Mouse (Mus musculus): ENCODE results near the gene Faah. TPM values are rescaled to one million over a fixed set of nuclear protein-coding genes. Genes with fewer than 3 reads are reported as not detected.

The Faah gene
- polyA plus RNA-seq, 1 experiment from 2014 or later: 15.5 TPM

DNA sequence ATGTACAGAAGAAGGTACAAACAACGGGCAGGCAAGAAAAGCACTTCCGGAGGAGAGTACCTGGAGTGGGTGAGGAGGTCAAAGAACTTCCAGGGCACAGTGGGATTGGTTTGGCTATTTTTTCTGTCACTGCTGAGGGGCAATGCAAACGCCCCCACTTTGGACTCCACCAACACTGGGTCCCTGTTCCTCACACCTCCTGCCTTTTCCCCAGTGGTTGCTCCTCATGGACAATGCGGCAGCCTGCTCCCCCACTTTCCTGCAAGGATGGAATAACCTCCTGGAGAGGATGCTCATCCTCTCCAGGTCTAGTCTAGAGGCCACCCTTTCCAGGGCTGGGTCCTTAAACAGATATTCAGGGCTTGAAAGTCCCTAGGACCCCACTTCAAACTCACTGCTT is 38.8 kb downstream of the Faah start:
- no peak overlapping the region for H3K4me3 ChIP-seq (replicated peaks; ENCODE audit: low read depth, low read length)
- H3K27ac ChIP-seq (replicated peaks; ENCODE audit: low read depth, low read length): no peak overlapping the region
- H3K4me1 ChIP-seq (ENCODE audit: control insufficient read depth, insufficient read depth, low read length): peaks cover 16% of the 10 kb centered on the region
- H3K9me3 ChIP-seq (ENCODE audit: control insufficient read depth, low read length): no peaks in the 10 kb centered on the region
- ATAC-seq (ENCODE audit: low FRiP score, low TSS enrichment) (peak; percentile 1; the same call in 1 of the 2 replicates), DNase-seq (no peak)
- H3K4me2 ChIP-seq (ENCODE audit: low read length): peak overlapping the region; percentile 67
- peak overlapping the region; percentile 48; the same call in 1 of the 2 replicates for H3K9ac ChIP-seq (replicated peaks; ENCODE audit: low read length)
- WGBS: 17% methylated on average over 4 of the region's 4 CpGs
- peaks cover 75% of the 10 kb centered on the region for H3K27me3 ChIP-seq (ENCODE audit: control insufficient read depth, insufficient read depth, low read length)
- no peaks in the 10 kb centered on the region for H3K36me3 ChIP-seq (ENCODE audit: control insufficient read depth, insufficient read depth, low read length)

DNA sequence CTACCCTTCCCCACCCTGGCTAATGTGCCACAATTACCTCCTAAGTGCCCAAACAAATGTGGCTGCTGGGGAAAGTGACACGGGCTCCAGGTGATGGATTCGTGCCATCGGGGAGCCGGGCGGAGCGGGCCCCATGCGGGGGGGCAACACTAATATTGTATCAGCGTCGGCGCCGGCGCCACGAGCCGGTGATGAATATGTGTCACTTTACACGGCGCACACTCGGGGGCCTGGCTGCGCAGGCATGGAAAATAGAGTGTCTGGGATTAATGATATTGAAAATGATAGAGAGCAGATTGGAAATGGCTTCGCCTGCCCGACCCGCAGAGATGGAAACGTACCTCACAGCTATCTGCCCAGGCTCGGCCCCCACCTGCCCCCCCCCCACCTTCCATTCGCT is 45.2 kb downstream of the Faah start:
- no peak for DNase-seq
- no peak overlapping the region for H3K9ac ChIP-seq (replicated peaks; ENCODE audit: low read length)
- peaks cover 53% of the 10 kb centered on the region for H3K27me3 ChIP-seq (ENCODE audit: control insufficient read depth, insufficient read depth, low read length)
- no peak overlapping the region for H3K4me2 ChIP-seq (ENCODE audit: low read length)
- H3K9me3 ChIP-seq (ENCODE audit: control insufficient read depth, low read length): no peaks in the 10 kb centered on the region
- no peak for ATAC-seq (ENCODE audit: low FRiP score, low TSS enrichment)
- no peak overlapping the region for H3K4me3 ChIP-seq (replicated peaks; ENCODE audit: low read depth, low read length)
- H3K36me3 ChIP-seq (ENCODE audit: control insufficient read depth, insufficient read depth, low read length): no peaks in the 10 kb centered on the region
- WGBS: 59% methylated on average over 24 of the region's 24 CpGs
- H3K4me1 ChIP-seq (ENCODE audit: control insufficient read depth, insufficient read depth, low read length): 0 out of 2 replicates have a peak, but pooled peaks cover 4% of the 10 kb centered on the region
- no peak overlapping the region for H3K27ac ChIP-seq (replicated peaks; ENCODE audit: low read depth, low read length)

DNA sequence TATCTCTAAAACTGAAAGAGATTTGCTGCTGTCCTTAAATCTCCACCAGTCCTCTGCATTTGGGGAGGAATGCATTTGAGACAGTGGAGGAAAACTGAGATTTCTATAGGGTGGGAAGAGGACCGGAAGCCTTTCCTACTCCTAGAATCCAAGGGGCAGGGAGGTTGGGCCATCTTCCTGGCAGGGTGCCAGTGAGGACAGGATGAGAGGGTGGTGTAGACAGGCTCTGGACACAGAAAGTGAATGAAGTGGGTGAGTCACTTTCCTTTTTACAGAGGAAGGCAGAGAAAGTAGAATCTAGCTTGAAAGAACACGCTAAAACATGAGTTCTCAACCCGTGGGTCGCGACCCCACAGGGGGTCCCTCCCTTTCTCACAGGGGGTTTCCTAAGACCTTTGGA is 53.3 kb downstream of the Faah start:
- Histone ChIP-seq H3K4me2 (ENCODE audit: low read length) (no peak overlapping the region), H3K4me1 (ENCODE audit: control insufficient read depth, insufficient read depth, low read length) (peaks cover 31% of the 10 kb centered on the region), H3K36me3 (ENCODE audit: control insufficient read depth, insufficient read depth, low read length) (no peaks in the 10 kb centered on the region), H3K27ac (replicated peaks; ENCODE audit: low read depth, low read length) (no peak overlapping the region), H3K9ac (replicated peaks; ENCODE audit: low read length) (no peak overlapping the region), H3K4me3 (replicated peaks; ENCODE audit: low read depth, low read length) (no peak overlapping the region), H3K27me3 (ENCODE audit: control insufficient read depth, insufficient read depth, low read length) (peaks cover 61% of the 10 kb centered on the region), H3K9me3 (ENCODE audit: control insufficient read depth, low read length) (no peaks in the 10 kb centered on the region)
- 16% methylated on average over 5 of the region's 5 CpGs for WGBS
- DNase-seq (no peak), ATAC-seq (ENCODE audit: low FRiP score, low TSS enrichment) (no peak)

DNA sequence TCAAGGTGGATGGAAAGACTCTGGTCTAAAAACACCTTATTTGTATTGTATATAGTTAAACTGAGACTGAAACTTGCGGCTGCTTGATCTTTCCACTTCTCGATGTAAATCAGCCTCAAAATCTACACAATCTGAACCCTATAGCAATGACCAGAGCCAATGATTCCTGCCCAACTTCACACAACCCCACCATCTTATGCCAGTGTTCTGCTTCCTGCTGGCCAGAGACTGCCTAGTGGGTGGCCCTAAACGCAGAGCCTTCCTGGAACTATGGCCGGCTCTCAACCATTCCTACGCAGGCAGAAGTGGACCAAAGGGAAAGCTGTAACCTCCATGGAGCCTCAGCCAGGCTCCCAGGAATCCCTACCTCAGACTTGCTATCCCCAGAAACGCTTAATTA is 54.0 kb downstream of the Faah start:
- ATAC-seq (ENCODE audit: low FRiP score, low TSS enrichment) (no peak), DNase-seq (no peak)
- Histone ChIP-seq H3K9me3 (ENCODE audit: control insufficient read depth, low read length) (no peaks in the 10 kb centered on the region), H3K27me3 (ENCODE audit: control insufficient read depth, insufficient read depth, low read length) (peaks cover 58% of the 10 kb centered on the region), H3K27ac (replicated peaks; ENCODE audit: low read depth, low read length) (no peak overlapping the region), H3K36me3 (ENCODE audit: control insufficient read depth, insufficient read depth, low read length) (no peaks in the 10 kb centered on the region), H3K4me1 (ENCODE audit: control insufficient read depth, insufficient read depth, low read length) (peaks cover 31% of the 10 kb centered on the region), H3K9ac (replicated peaks; ENCODE audit: low read length) (no peak overlapping the region), H3K4me2 (ENCODE audit: low read length) (peak overlapping the region; percentile 81), H3K4me3 (replicated peaks; ENCODE audit: low read depth, low read length) (peak overlapping the region; percentile 47; the same call in 1 of the 2 replicates)
- 6% methylated on average over 6 of the region's 6 CpGs for WGBS

DNA sequence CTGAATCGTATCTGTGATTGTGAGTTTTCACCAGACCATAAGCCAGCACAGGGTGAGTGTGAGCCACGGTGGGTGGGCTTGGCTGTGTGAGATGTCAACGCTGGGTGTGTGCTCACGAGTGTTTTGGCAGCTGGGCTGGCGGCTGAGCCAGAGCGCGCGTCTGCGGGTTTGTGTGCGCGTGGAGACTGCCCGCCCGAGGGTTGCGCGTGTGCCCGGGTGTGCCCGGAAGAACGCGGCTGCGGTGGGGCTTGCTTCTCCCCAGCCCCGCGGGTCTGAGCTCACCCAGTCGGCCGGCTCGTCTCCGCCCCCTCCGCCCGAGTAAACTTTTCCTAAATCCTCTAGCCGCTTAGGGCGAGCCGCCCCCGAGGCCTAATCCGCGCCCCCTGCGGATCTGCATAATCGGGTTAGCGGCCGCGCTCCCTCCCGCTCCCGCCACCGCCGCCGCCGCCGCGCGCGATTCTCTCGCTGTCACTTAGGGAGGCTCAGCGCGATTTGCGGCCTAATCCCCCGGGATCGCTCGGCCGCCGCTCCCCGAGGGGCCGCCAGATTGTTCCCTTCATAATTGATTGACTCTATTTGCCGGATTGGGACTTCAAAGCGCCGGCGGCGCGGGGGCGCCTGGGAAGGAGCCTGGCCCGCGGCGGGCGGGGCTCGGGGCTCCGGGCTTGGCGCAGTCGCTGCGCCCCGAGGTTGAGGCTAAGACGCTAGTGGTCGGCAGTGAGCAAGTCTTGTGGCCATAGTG is 54.9 kb downstream of the Faah start:
- no peaks in the 10 kb centered on the region for H3K9me3 ChIP-seq (ENCODE audit: control insufficient read depth, low read length)
- peaks cover 31% of the 10 kb centered on the region for H3K4me1 ChIP-seq (ENCODE audit: control insufficient read depth, insufficient read depth, low read length)
- no peak overlapping the region for H3K27ac ChIP-seq (replicated peaks; ENCODE audit: low read depth, low read length)
- peaks cover 50% of the 10 kb centered on the region for H3K27me3 ChIP-seq (ENCODE audit: control insufficient read depth, insufficient read depth, low read length)
- peak; percentile 90 for DNase-seq
- peak overlapping the region; percentile 47 for H3K4me3 ChIP-seq (replicated peaks; ENCODE audit: low read depth, low read length)
- peak overlapping the region; percentile 54 for H3K9ac ChIP-seq (replicated peaks; ENCODE audit: low read length)
- H3K4me2 ChIP-seq (ENCODE audit: low read length): peak overlapping the region; percentile 81
- H3K36me3 ChIP-seq (ENCODE audit: control insufficient read depth, insufficient read depth, low read length): no peaks in the 10 kb centered on the region
- under 1% methylated on average over 79 of the region's 79 CpGs for WGBS
- peak; percentile 84 for ATAC-seq (ENCODE audit: low FRiP score, low TSS enrichment)

DNA sequence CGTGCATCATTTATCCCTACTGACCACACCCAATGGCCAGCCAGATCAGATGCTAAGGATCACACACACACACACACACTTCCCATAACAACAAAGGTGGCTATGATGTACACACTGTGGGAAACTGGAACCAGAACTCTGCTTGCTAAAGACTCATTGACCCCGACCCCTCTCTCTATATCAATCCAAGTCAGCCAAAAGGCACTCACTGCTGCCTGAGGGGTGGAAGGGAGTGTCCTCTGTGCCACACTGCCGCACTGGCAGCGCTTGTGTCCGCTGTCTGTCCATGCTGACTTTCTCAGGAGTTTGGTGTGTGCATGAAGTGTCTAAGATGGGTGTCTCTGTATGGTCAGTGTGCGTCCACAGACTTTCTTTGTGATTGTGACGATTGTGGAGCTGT is 55.7 kb downstream of the Faah start:
- ATAC-seq (ENCODE audit: low FRiP score, low TSS enrichment) (peak; percentile 1; the same call in 1 of the 2 replicates), DNase-seq (no peak)
- no peak overlapping the region for H3K9ac ChIP-seq (replicated peaks; ENCODE audit: low read length)
- peak overlapping the region; percentile 81; the same call in 1 of the 2 replicates for H3K4me2 ChIP-seq (ENCODE audit: low read length)
- no peaks in the 10 kb centered on the region for H3K9me3 ChIP-seq (ENCODE audit: control insufficient read depth, low read length)
- peaks cover 27% of the 10 kb centered on the region for H3K4me1 ChIP-seq (ENCODE audit: control insufficient read depth, insufficient read depth, low read length)
- WGBS: 7% methylated on average over 7 of the region's 7 CpGs
- no peak overlapping the region for H3K27ac ChIP-seq (replicated peaks; ENCODE audit: low read depth, low read length)
- H3K4me3 ChIP-seq (replicated peaks; ENCODE audit: low read depth, low read length): 0 out of 2 replicates have a peak overlapping the region, but pooled peaks have one; percentile 47
- H3K36me3 ChIP-seq (ENCODE audit: control insufficient read depth, insufficient read depth, low read length): no peaks in the 10 kb centered on the region
- peaks cover 43% of the 10 kb centered on the region for H3K27me3 ChIP-seq (ENCODE audit: control insufficient read depth, insufficient read depth, low read length)

DNA sequence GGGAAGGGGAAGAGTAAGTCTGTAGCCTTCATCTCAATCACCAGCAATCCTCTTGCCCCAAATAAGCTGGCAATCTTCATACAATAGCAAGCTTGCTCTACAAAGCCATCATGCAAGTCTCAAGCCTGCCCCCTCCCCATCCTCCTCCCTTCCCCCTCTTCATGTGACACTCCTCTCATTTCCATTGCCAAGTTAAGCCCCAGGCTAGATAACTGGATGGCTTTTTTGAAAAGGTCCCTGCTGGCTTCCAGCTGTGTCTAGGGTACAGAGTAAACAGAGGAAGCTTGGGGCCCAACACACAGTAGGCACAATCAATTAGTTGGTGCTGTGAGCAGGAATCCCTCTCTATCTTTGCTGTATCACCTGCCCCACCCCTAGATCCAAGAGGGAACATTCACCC is 58.2 kb downstream of the Faah start:
- Histone ChIP-seq H3K4me3 (replicated peaks; ENCODE audit: low read depth, low read length) (no peak overlapping the region), H3K9me3 (ENCODE audit: control insufficient read depth, low read length) (no peaks in the 10 kb centered on the region), H3K9ac (replicated peaks; ENCODE audit: low read length) (no peak overlapping the region), H3K4me1 (ENCODE audit: control insufficient read depth, insufficient read depth, low read length) (peaks cover 29% of the 10 kb centered on the region), H3K27ac (replicated peaks; ENCODE audit: low read depth, low read length) (no peak overlapping the region), H3K4me2 (ENCODE audit: low read length) (no peak overlapping the region), H3K36me3 (ENCODE audit: control insufficient read depth, insufficient read depth, low read length) (no peaks in the 10 kb centered on the region), H3K27me3 (ENCODE audit: control insufficient read depth, insufficient read depth, low read length) (peaks cover 39% of the 10 kb centered on the region)
- ATAC-seq (ENCODE audit: low FRiP score, low TSS enrichment) (no peak), DNase-seq (no peak)

DNA sequence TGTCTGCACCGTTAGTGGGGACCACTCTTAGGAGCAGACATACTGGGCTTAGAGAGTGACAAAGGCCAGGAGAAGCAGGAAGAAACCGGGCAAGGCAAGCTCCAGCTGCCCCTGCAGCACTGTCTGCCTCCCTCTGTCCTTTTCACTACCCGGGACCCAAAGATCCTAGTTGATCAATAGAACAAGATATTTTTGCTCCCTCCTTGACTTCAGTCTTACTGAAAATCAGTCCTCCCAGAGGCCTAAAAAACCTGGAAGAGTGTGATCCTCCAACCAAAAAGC is 62.3 kb downstream of the Faah start:
- Histone ChIP-seq H3K4me3 (replicated peaks; ENCODE audit: low read depth, low read length) (no peak overlapping the region), H3K27me3 (ENCODE audit: control insufficient read depth, insufficient read depth, low read length) (peaks cover 30% of the 10 kb centered on the region), H3K4me2 (ENCODE audit: low read length) (peak overlapping the region; percentile 51), H3K9me3 (ENCODE audit: control insufficient read depth, low read length) (no peaks in the 10 kb centered on the region), H3K36me3 (ENCODE audit: control insufficient read depth, insufficient read depth, low read length) (no peaks in the 10 kb centered on the region), H3K4me1 (ENCODE audit: control insufficient read depth, insufficient read depth, low read length) (peaks cover 10% of the 10 kb centered on the region), H3K27ac (replicated peaks; ENCODE audit: low read depth, low read length) (no peak overlapping the region), H3K9ac (replicated peaks; ENCODE audit: low read length) (peak overlapping the region; percentile 10; the same call in 1 of the 2 replicates)
- DNase-seq (no peak), ATAC-seq (ENCODE audit: low FRiP score, low TSS enrichment) (no peak)
- 5% methylated on average over 3 of the region's 3 CpGs for whole genome bisulfite sequencing

All from midbrain, embryonic 14.5 days (tissue).